Mouse (Mus musculus) lung, postnatal 0 days (tissue): ENCODE measurements around the gene Cym.

ENCODE experiments used
- CTCF ChIP-seq: IDR thresholded peaks from 2 replicates; pipeline ENCODE4 v1.5.1; 2016; ENCODE audit warnings: antibody characterized with exemption, mild to moderate bottlenecking
- EP300 ChIP-seq: IDR thresholded peaks from 2 replicates; pipeline ENCODE4 v1.6.1; 2016; ENCODE audit warnings: antibody characterized with exemption, mild to moderate bottlenecking, control low read depth

DNA sequence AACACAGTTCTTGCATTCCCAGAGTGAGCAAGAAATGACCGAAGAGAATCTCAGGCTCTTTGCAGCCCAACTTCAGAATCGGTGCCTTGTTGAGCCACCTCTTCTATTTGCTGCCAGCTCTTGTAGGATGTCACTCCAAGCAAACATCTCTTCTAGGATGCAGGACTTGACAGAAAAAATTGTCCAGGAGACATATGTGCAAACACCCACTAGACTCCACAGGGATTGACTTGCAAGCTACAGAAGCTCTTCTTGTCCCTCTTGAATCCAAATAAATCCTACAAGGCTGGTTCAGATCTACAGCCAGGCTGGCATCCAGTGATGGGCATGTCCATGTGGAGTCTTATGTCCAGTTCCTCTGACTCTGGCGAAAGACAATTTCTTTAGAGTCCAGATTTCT is 17.1 kb downstream of the Cym start:
- TF ChIP-seq EP300 (no peak), CTCF (no peak)
